Mouse (Mus musculus): ENCODE results near the gene Dazap2. TPM values are rescaled to one million over a fixed set of nuclear protein-coding genes. Genes with fewer than 3 reads are reported as not detected.

The Dazap2 gene
- total and polyA plus RNA-seq, 3 experiments = 100 to 341 (median 233) TPM

DNA sequence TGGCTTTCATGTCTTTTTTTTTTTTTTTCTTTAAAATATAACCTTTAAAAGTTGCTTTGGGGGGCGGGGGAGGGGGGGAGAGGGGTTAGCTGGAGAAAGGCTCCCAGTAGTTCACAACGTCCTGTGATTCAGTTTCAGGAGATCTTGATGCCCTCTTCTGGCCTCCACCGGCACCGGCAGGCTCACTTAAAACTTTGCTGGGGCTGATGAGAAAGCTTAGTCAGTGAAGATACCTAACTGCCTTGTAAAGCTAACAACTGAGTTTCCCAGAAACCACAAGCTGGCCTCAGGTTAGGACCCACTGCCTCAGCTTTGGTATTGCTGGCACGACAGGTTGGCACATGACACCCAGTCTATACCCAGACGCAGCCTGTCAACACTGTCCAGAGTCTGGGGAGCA lies 22.5 kb downstream of the Dazap2 start:
- H3K4me1 ChIP-seq (ENCODE audit: control insufficient read depth in 1 of 2, insufficient read depth in 2 of 2, low read length in 2 of 2) = peaks cover 2 to 18% of the 10 kb centered on the region in 2 experiments
- peak; percentile 76 for DNase-seq (ENCODE audit: low read depth, low spot score)
- 0 out of 4 replicates have a peak, but pooled peaks cover 0 to 2% of the 10 kb centered on the region in 2 experiments for H3K27me3 ChIP-seq (ENCODE audit: control insufficient read depth in 1 of 2, insufficient read depth in 2 of 2, low read length in 2 of 2)

DNA sequence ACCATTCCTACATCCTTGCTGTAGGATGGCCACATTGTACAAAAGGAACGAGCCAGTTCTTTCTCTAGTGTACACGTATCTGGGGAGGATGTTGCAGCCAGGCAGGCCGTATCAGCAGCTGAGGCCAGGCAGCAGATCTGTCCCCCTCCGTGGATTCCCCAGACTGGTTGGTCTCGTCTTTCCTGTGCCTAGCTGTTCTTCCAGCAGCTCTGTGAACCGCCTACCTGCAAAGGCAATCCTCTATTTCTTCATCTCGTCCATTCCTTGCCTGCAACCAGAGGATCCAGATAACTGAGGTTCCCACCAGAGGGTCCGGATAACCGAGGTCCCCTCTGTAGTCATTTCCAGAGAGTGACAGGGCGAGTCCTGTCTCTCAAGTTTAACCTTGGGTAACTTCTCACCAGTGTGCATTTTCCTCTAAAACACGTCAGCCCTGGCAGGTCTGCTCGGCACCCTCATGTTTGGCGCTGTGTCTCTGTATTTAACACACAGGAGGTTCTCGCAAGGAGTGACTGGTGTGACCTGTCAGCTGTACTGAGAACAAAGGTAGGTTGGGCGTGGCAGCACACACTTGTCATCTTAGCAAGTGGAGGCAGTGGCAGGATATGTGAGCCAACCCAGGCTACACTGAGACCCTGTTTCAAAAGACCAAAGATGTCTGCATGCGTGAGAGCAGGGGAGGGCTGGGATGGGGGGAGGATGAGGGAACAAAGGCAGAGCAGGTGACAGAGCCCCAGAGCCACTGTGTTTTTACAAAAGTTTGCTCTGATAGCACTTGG lies 25.0 kb downstream of the Dazap2 start:
- Histone ChIP-seq H3K9ac (ENCODE audit: control insufficient read depth, low read depth, low read length, poor library complexity, severe bottlenecking) (no peak overlapping the region), H3K27ac (ENCODE audit: control insufficient read depth, low read depth, low read length) (no peak overlapping the region), H3K4me1 (ENCODE audit: control insufficient read depth in 1 of 2, insufficient read depth in 2 of 2, low read length in 2 of 2) (peaks cover 0 to 17% of the 10 kb centered on the region in 2 experiments), H3K4me3 (ENCODE audit: control insufficient read depth in 1 of 2, insufficient read depth in 1 of 2, low read depth in 2 of 2, low read length in 2 of 2) (no peak overlapping the region), H3K79me2 (ENCODE audit: control insufficient read depth, insufficient read depth, low read length, poor library complexity) (no peaks in the 10 kb centered on the region; the same call in 1 of the 2 replicates), H3K27me3 (ENCODE audit: control insufficient read depth in 1 of 2, insufficient read depth in 2 of 2, low read length in 2 of 2) (0 out of 4 replicates have a peak, but pooled peaks cover 0 to 2% of the 10 kb centered on the region in 2 experiments), H3K36me3 (ENCODE audit: control insufficient read depth in 1 of 2, insufficient read depth in 2 of 2, low read length in 2 of 2) (peaks cover 9 to 12% of the 10 kb centered on the region in 2 experiments), H3K9me3 (replicated peaks; ENCODE audit: insufficient read depth, low read length) (no peaks in the 10 kb centered on the region)
- DNase-seq (ENCODE audit: low read depth, low spot score) = no peak
- TF ChIP-seq USF2 (IDR thresholded peaks at IDR 0.05; ENCODE audit: borderline replicate concordance in 1 of 2, insufficient read depth in 1 of 2, low read depth in 1 of 2, low read length in 2 of 2) (no peak), POLR2AphosphoS5 (IDR thresholded peaks at IDR 0.05; ENCODE audit: borderline replicate concordance, low read depth, low read length) (0 out of 2 replicates have a peak, but pooled peaks have one; percentile 17), GATA1 (IDR thresholded peaks at IDR 0.05; ENCODE audit: low read depth, low read length) (no peak), JUND (IDR thresholded peaks at IDR 0.05; ENCODE audit: low read depth, low read length) (no peak)

More for the DNA sequence above, 22.5 kb downstream of the Dazap2 start:
- Histone ChIP-seq H3K79me2 (ENCODE audit: control insufficient read depth, insufficient read depth, low read length, poor library complexity) (no peaks in the 10 kb centered on the region; the same call in 1 of the 2 replicates), H3K4me3 (ENCODE audit: control insufficient read depth in 1 of 2, insufficient read depth in 1 of 2, low read depth in 2 of 2, low read length in 2 of 2) (peak overlapping the region in 1 of 2 experiments; percentile 72; a peak in 3 of 4 replicates), H3K36me3 (ENCODE audit: control insufficient read depth in 1 of 2, insufficient read depth in 2 of 2, low read length in 2 of 2) (peaks cover 3 to 9% of the 10 kb centered on the region in 2 experiments; a peak in 3 of 4 replicates), H3K9me3 (replicated peaks; ENCODE audit: insufficient read depth, low read length) (no peaks in the 10 kb centered on the region), H3K27ac (ENCODE audit: control insufficient read depth, low read depth, low read length) (no peak overlapping the region), H3K9ac (ENCODE audit: control insufficient read depth, low read depth, low read length, poor library complexity, severe bottlenecking) (no peak overlapping the region)
- peak; percentile 67 for TF ChIP-seq SMC3 (IDR thresholded peaks at IDR 0.05; ENCODE audit: low read depth, low read length)
- no peak for TF ChIP-seq ETS1 (IDR thresholded peaks at IDR 0.05; ENCODE audit: low read depth, low read length)
- TF ChIP-seq ZC3H11A (IDR thresholded peaks at IDR 0.05; ENCODE audit: low read depth, low read length) = peak; percentile 40
- no peak for TF ChIP-seq MAFK (IDR thresholded peaks at IDR 0.05; ENCODE audit: borderline replicate concordance, low read depth, low read length)
- no peak for TF ChIP-seq POLR2AphosphoS5 (IDR thresholded peaks at IDR 0.05; ENCODE audit: borderline replicate concordance, low read depth, low read length)
- TF ChIP-seq TCF12 (IDR thresholded peaks at IDR 0.05; ENCODE audit: low read depth, low read length) = 0 out of 2 replicates have a peak, but pooled peaks have one; percentile 5
- peak; percentile 46 to 68 (median 58); a peak in 5 of 6 replicates for TF ChIP-seq CTCF (IDR thresholded peaks at IDR 0.05 in 2 of 3, conservative IDR thresholded peaks at IDR 0.05 in 1 of 3; ENCODE audit: control insufficient read depth in 1 of 3, insufficient read depth in 1 of 3, low read depth in 2 of 3, low read length in 3 of 3, poor library complexity in 1 of 3, severe bottlenecking in 1 of 3)
- TF ChIP-seq ZNF384 (IDR thresholded peaks at IDR 0.05; ENCODE audit: low read depth, low read length) = no peak
- TF ChIP-seq NRF1 (IDR thresholded peaks at IDR 0.05; ENCODE audit: insufficient read depth, low read depth, low read length, poor library complexity, severe bottlenecking) = no peak
- TF ChIP-seq TBP (IDR thresholded peaks at IDR 0.05; ENCODE audit: low read depth, low read length) = no peak
- TF ChIP-seq MYB (IDR thresholded peaks at IDR 0.05; ENCODE audit: low read depth, low read length) = no peak
- TF ChIP-seq RAD21 (IDR thresholded peaks at IDR 0.05; ENCODE audit: low read depth, low read length) = peak; percentile 34

Measured in MEL (cell line).